Mouse (Mus musculus): ENCODE results near the gene Inka1.
A peak's percentile ranks its signal among the peaks of the same experiment; 100 is the strongest.
"Not testable (repeated sequence)": the region's sequence is repeated elsewhere in the genome, so short reads cannot be mapped to it uniquely, and the experiment has no call there.

Gene Inka1

DNA sequence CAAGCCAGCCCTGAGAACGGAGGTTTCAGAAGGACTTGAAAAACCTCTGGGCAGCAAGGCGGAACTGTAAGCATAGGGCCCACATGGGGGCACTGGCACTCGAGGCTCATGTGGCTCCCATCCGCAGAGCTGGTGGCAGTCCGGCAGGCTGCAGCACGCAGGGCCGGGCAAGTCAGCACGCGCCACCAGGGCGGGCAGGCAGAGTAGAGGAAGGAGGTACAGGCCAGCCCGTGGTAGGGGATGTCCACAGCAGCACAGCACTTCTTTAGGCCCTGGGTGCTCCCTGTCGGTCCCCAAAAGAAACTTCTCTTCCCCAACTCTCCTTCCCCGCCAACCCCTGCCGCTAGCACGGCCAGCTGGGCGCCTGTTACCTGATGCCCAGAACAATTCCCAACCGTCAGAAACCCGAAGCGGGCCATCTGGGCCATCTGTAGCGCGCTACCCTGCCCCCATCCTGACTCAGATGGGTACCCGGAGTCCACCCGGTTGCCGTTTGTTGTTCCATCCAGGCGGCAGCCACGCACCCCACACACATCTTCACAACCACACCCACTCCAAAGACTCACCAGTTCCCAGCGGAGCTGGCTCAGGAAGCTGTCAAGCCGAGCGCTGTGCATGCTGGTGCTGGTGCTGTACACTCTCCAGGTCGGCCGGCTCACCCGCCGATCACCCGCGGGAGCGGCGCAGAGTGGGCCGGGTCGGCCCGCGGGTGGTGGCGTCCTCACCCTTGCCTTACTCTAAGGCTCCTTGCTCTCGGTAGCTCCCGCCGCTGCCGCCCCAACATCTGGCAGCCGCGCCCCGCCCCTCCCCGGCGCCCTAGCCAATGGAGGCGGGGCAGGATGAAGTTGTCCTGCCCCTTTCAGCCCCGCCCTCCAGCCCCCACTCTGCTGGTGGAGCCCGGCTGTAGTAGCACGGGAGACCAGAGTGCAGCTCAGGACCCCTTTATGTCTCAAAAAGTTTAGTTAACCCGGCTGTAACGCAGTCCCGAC lies at the start of gene Inka1:
TSS of gene Inka1 (minus strand) at position 749 of the 989 bp plus-strand sequence.
- DNase-seq (ENCODE audit: low spot score), result no peak

DNA sequence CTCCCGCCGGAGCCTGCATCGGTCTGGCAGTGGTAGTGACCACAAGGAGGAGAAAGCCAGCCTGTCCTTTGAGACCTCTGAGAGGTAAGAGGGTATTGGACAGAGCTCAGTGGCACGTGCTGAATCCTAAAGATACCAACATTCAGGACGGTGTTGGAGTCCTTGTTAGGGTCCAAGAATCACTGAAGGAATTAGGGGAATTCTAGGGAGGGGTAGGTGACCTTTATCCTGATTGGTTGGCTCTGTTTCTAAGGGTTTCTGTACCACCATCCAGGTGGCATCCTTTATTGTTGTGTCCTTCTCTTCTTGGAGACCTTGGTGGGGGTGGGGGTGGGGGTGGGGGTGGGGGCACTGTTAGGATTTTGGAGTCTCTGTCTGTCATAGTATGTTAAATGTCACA lies 46.4 kb upstream of the Inka1 start:
- DNase-seq (ENCODE audit: low spot score), result no peak

DNA sequence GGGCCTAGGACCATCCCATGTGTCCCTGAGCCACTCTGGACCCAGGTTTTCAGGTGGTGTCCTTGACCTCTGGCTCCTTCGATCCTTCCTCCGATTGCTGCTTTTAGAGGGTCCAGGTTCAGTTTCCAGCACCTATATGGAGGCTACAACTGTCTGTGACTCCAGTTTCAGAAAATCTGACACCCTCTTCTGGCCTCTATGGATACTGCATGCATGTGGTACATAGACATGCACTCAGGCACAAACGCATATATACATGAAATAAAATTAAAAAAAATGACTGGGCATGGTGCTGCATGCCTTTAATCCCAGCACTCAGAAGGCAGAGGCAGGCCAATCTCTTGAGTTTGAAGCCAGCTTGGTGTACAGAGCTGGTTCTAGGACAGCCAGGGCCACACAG lies 42.2 kb upstream of the Inka1 start:
- no peak for DNase-seq (ENCODE audit: low spot score)

DNA sequence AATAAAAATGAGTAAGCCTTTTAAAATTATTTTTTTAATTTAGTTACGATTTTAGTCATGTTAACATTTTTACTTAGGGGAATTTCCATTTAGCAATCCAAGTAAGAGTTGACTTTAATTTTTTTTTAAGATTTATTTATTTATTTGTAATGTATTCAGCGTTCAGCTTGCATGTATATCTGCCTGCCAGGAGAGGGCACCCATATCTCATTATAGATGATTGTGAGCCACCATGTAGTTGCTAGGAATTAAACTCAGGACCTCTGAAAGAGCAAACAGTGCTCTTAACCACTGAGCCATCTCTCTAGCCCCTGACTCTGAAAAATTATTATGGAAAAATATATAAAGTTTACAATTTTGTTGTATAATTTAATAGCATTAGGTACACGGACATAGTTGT lies 40.9 kb upstream of the Inka1 start:
- no peak for DNase-seq (ENCODE audit: low spot score)

DNA sequence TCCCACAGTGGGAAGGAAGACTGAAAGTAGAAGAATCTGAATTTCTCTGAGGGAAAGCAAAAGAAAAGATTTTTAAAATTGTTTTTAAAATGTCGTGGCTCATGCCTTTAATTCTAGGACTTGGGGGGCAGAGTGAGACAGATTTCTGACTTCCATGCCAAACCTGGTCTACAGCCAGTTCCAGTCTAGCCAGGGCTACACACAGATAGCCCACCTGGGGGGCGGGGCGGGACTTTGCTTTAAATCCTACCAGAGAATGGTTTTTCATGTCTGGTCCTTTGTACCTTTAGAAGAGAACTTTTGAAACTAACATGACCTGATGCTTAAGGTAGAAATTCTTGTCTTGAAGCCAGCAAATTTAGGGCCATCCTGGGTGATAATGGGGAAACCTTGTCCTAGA lies 37.5 kb upstream of the Inka1 start:
- no peak for DNase-seq (ENCODE audit: low spot score)

DNA sequence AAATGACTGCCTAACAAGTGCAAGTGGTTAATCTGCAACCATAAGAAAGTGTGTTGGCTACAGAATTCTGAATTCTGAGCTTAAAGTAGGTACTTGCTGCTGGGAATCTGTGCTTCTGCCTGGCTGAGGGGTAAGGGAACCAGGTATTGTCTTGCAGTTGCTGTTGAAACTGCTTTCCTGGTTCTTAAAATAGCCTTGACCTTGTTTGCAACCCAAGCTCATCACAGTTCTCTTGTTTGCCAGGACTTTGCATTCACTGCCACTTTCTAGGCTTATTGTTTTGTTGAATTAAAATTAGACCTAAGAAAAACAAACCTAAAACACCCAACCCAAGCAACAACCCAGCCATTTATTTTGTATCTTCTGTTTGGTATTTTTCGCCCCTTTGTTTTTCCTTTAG lies 35.1 kb upstream of the Inka1 start:
- no peak for DNase-seq (ENCODE audit: low spot score)

DNA sequence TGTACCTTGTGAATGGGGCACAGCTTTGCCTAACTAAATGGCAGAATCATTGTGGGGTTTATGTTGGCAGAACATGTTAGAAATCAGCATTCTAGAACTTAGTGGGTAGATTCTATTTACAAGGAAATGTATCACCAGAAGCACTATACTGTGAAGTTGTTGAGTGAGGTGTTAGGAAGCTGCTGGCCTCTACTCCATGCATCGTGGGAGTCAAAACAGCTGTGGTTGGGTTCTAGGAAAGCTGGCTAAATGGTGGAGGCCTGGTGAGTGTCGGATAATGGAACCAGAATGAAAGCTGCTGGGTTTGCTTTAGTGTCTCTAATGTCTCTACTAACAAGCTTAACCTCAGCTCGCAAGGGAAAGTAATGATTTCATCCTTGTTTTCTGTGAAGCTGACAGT lies 31.4 kb upstream of the Inka1 start:
- DNase-seq (ENCODE audit: low spot score), result no peak

DNA sequence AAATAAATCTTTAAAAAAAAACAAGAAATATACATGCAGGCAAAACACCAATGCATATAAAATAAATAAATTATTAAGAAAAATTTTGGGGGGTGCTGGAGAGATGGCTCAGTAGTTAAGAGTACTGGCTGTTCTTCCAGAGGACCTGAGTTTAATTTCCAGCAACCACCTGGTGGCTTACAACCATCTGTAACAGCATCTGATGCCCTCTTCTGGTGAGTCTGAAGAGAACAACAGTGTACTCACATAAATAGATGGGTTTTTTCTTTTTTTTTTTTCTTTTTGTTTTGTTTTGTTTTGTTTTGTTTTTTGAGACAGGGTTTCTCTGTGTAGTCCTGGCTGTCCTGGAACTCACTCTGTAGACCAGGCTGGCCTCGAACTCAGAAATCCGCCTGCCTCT lies 27.9 kb upstream of the Inka1 start:
- not testable (repeated sequence) for DNase-seq (ENCODE audit: low spot score)

DNA sequence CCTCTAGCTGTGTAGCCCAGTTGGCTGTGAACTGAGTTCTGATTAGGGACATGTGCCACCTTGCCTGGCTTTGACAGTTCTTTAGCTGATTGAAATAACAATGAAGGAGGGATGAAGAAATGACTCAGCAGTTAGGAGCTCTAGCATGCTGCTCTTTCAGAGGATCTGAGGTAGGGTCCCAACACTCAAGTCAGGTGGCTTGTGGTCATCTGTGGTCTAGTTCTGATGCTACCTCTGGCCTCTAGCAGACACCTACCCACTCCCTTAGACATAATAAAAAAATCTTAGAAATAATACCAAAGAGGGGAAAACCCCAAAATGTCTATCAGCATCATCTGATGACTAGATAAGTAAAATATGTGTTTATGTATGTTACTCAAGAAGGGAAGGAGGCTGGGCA lies 24.7 kb upstream of the Inka1 start:
- no peak for DNase-seq (ENCODE audit: low spot score)

DNA sequence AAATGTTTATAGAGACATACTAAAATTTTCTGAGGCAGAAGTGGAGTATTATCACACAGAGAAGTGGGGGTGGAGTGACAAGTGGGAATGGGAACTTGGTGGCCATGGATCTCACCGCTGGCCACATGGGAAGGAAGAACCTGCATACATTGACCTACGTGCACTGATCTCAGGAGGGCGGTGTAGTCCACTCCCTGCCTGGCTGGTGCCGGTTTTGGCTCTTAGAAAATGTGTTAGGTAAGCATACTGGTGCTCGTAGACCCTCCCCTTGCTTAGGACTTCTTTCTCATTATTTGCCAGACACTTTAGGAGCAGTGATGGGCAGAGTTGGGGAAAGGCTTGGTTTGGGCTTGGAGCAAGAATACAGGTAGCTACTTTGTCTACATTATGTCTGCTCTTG lies 22.4 kb upstream of the Inka1 start:
- DNase-seq (ENCODE audit: low spot score), result no peak

DNA sequence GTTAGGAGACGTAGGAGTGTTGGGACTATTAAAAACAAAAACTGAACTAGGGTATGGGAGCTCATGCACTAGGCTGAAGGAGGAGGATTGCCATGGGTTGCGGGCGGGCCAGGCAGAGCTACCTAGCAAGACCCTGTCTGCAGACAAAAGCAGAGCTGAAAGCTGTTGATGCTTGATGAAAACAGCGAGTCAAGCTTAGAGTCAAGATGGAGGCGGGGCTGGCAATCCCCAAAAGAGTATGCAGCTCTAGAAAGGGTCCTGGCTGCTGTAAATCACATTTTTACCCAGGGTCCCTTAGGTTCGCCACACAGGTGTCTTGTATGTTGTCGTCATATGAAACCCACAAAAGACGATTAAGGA lies 17.8 kb upstream of the Inka1 start:
- DNase-seq (ENCODE audit: low spot score), result no peak

DNA sequence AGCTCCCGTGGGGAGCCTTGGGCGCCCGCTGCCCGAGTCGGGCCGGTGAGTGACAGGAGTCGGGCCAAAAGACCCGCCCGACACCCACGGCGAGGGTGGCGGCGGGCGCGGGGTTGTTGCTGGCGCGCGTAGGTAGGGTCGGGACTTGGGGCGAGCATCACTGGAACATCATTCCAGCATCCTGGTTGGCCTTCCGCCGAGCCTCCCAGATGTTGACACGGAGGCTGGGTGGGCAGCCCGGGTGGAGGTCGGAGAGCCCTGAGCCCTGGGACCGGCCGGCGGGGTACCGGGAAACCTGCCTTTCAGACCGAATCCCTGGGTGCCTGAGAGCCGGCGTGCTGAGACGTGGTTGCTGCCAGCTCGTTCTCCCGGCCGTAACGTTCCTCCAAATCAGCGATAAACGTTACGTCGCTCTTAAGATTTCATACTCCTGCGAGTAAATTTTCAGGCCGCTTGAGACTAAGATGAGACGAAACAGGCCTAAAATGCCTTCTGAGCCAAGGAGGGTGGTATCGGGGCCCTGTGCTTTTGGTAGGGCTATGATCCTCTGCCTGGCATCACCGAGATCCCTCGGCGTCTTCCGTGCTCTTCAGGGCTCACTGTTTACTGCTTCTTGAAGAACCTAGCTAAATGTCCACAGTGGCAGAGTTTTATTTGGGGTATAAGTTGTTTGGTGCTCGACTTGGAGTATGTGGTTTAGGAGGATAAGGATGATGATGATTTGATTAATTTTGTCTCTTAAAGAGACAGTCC lies 17.3 kb upstream of the Inka1 start:
- DNase-seq (ENCODE audit: low spot score), result no peak

DNA sequence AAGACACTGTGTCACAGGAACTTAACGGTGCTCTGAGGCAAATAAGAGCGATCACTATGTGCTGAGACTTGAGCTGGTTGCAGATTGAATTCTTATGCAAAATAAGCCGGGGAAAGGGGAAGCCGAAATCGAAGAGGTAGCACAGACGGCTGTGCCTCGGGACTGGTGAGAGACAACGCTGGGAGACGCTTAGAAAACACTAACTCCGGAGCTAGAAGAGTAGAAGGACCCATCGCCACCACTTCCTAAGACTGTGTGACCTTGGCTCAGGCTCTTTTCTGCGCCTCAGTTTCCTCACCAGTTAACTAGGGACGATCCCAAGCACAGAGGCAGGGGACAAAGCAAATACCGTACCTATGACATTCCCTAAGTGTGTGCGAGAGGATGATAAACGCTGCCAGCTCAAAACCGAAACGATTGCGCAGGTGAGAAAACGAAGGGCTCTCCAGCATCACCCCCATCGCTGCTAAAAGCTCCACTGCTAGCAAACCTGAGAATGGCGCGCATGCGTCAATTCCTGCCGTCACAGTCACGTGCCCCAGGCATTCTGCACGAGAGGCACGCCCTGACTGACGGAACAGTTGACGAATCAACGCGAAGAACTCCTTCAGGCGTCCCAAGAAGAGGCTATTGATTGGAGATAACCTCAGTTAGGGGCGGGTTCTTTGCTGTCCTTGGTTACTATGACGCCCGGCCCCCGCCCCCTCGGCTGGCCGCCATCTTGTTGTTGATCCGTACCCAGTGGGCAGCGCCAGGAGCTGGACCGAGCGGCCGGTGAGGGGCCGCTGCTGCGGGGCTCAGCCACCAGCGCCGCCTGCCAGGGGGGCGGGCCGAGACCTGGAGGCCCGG lies 16.5 kb upstream of the Inka1 start, which contains the start of gene Ip6k1:
TSS of gene Ip6k1 (plus strand) at position 580 of the 849 bp plus-strand sequence.
- DNase-seq (ENCODE audit: low spot score), result peak; percentile 100

DNA sequence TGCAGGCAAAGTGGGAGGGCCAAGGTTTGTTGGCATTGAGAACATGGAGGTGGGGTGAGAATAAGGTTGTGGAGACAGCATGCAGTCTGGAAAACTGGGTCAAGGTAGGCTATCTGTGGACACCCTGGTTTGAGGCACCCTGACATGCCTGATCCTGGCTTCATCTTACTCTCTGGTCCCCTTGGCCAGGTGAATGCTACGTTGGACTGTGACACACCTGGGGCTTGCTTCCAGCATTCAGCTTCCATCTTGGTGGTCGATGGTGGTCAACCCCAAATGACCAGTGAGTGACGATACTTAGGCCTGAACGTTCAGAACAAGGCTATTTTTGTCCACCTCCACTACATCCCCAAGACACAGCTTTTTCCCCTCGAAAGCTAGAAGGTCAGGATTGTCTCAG lies 10.4 kb upstream of the Inka1 start, which contains the start of gene Gm20662:
TSS of gene Gm20662 (plus strand) at position 301 of the 400 bp plus-strand sequence.
- no peak for DNase-seq (ENCODE audit: low spot score)

DNA sequence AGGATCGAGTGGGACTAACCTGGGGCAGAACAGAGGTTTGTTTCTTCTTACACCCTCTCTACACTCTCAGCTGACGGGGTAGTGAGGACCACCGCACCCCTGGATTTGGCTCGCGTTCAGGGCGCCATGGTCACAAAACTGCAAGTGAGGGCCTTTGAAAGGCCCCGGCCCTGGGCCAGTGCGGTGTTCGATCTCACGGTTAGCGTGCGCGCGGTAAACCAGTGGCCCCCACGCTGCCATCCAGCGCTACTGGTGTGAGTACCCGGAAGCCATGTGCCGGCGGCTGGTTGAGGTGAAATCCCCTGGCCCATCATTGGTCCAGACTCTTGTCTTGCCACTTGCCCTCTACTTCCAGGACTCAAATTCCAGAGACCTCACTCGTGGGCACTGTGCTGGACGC lies 9.8 kb upstream of the Inka1 start:
- no peak for DNase-seq (ENCODE audit: low spot score)

DNA sequence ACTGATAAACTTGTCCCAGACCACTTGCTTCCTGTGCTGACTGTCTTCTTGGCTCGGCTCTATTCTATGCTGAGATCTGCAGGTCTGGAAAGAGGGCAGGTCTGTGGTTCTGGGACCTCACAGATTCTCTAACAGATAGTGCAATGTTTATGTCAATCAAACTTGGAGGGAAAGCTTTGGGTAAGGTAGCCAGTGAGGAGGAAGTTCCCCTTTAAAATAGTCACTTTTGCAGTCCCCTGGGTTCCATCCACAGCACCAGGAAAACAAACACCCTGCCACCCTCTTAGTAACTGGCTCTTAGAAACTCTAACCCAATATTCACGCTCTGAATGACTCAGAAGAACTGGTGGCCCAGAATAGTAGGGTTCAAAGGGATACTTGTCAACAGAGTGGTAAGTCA lies 8.8 kb upstream of the Inka1 start:
- no peak for DNase-seq (ENCODE audit: low spot score)

DNA sequence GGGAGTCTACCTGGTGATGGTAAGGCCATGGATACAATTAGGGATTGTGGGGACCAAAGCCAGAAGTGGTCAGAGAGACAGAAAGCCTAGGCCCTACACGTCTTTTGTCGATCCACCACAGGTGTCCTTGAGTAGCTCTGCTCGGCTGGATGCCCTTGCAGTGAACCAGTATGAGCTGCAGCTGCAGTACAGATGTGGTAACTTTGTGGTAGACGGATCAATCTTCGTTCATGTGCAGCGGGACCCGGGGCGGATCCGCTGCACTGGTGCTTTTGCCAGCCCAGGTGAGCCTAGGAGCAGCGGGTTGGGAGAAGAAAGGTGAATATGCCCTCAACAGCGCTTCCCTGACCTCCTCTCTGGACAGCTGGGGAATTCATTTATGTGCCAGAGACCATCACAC lies 7.3 kb upstream of the Inka1 start:
- DNase-seq (ENCODE audit: low spot score), result no peak

DNA sequence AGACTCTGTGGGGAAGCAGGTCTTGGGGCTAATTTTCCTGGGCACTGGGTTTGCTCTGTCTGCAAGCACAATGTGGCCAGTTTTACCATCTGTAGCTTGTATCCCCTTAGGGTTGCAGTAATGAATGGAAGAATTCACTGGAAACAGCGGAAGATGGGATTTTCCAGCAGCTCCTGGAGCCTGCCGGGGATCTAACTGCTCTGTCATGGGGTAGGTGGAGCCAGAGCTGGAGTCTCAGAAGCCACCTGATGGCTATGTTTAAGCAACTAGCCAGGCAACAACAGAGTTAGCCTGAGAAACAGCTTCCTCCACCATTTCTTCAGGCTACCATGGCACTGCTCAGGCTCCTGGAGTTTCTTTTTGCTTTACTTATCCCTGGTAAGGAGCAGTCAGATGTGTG lies 6.5 kb upstream of the Inka1 start, which contains the start of gene Cdhr4:
TSS of gene Cdhr4 (plus strand) at position 301 of the 400 bp plus-strand sequence.
- no peak for DNase-seq (ENCODE audit: low spot score)

DNA sequence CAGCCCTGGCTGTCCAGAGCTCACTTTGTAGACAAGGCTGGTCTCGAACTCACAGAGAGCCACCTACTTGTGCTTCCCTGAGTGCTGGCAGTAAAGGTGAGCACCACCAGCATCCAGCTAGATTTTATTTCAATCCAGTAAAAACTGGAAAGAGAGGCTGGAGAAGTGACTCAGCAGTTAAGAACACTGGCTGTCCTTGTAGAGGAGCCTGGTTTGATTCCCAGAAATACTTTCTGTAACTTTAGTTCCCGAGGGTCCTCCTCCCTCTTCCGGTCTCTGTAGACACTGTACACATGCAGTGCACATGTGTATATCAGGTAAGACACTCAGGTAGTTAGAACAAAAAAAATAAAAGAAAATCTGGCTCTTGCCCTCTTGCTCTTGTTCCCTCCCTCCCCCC lies 2.3 kb upstream of the Inka1 start:
- DNase-seq (ENCODE audit: low spot score), result no peak

DNA sequence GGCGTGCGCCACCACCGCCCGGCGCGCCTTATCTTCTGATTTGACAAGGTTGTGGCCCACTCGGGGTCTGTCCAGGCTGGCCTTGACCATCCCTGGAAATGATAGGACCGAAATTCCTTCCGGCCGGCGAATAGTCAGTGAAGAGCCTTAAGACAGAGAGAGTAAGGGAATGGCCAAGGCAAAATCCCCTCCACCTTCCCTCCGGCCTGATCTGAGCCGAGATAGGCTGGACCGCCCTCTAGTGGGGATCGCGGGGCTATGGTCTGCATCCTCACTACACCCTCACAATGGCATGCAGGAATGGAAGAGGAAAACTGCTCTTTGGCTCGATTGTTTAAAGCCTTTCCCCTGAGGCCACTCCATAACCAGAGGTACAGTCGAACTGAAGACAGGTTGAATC lies 697 bp upstream of the Inka1 start:
- DNase-seq (ENCODE audit: low spot score), result no peak

DNA sequence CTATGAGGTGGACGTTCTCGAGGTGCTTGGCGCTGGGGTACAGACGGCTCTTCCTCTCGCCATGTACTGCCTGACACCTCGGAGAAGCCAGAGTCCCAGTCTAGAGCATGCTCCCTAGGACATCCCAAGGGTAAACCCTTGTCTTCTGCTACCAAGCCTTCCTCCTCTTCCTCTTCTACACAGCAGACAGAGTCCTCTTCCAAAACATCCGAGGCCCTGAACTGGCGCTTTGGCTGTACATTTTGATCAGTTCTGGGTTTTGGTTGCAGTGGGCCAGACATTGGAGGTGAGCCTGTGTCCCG lies 974 bp downstream of the Inka1 start:
- no peak for DNase-seq (ENCODE audit: low spot score)

DNA sequence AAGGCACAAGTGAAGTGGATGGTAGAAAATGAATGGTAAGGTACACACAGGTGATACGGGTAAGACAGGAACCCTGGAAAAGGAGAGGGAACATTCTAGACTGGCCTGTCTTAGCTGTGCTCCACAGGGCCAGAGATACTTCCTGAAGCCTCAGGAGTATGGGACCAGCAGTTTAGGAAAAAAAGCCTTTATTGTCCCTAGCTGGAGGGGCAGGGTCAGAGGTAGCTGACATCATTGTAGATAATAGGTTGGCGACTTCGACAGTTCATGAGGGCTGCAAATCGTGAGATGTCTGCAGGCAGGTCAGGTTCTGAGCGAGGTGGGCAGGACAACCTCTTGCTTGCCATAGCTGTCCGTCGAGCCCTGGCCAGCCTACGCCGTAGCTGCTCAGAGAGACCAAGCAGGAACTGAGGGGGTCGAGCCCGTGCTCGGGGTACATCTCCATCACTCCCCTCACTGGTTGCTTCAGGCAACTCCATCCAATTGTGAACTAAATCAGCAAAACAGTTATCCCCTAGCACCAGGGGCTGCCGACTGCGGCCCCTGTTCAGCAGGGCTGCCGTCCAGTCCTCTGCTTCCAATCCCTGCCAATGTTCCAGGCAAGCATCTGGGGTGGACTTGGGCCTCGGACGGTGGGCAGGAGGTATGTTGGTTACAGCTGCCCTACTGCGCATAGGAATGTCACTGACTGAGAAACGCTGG lies 1.5 kb downstream of the Inka1 start:
- no peak for DNase-seq (ENCODE audit: low spot score)
